Comparison of ENCODE assay signal across 8 mouse cellular contexts in genomic region chr2:31164841-31165455, GRCm38 (mm10). TPM values are rescaled to one million over a fixed set of nuclear protein-coding genes. Genes with fewer than 3 reads are reported as not detected.
DNase-seq lines count a peak whose midpoint lies in the region; ATAC-seq and TF ChIP-seq lines count a peak whose summit lies in the region.

No protein-coding gene starts in this region.

- no peak overlapping the region for H3K4me3 ChIP-seq in limb, embryonic 14.5 days (replicated peaks; ENCODE audit: low read length)
- H3K4me3 ChIP-seq in stomach, postnatal 0 days (ENCODE audit: low read depth, low read length) = no peak overlapping the region

- 44% methylated on average over 5 of the region's 5 CpGs for WGBS in limb, embryonic 14.5 days
- WGBS in stomach, postnatal 0 days = 22% methylated on average over 5 of the region's 5 CpGs

- peaks cover 10% of the 10 kb centered on the region for H3K4me1 ChIP-seq in limb, embryonic 14.5 days (ENCODE audit: control insufficient read depth, insufficient read depth, low read length)
- H3K4me1 ChIP-seq in stomach, postnatal 0 days (replicated peaks; ENCODE audit: control insufficient read depth, insufficient read depth) = peaks cover 14% of the 10 kb centered on the region

- H3K9ac ChIP-seq in limb, embryonic 14.5 days (ENCODE audit: low read depth, low read length, severe bottlenecking) = 0 out of 2 replicates have a peak overlapping the region, but pooled peaks have one; percentile 21
- peak overlapping the region; percentile 28; the same call in 1 of the 2 replicates for H3K9ac ChIP-seq in stomach, postnatal 0 days (ENCODE audit: low read length)

- no peaks in the 10 kb centered on the region for H3K9me3 ChIP-seq in limb, embryonic 14.5 days (ENCODE audit: control insufficient read depth, low read length)
- no peaks in the 10 kb centered on the region for H3K9me3 ChIP-seq in stomach, postnatal 0 days (ENCODE audit: control insufficient read depth, low read length)

- TF ChIP-seq POLR2A in limb, embryonic 14.5 days (IDR thresholded peaks at IDR 0.05; ENCODE audit: borderline replicate concordance, extremely low read depth, insufficient read depth, insufficient read length) = no peak

- TF ChIP-seq EP300 in stomach, postnatal 0 days (optimal IDR thresholded peaks at IDR 0.05) = no peak

- no peak for ATAC-seq in limb, embryonic 14.5 days (ENCODE audit: low FRiP score, low read depth)
- peak; percentile 55; the same call in 1 of the 2 replicates for ATAC-seq in stomach, postnatal 0 days (ENCODE audit: low FRiP score, low TSS enrichment)
- ATAC-seq in megakaryocyte-erythroid progenitor cell, adult 5-6 weeks (replicated peaks; ENCODE audit: low FRiP score, low TSS enrichment, poor library complexity, severe bottlenecking) = no peak

- peak; percentile 51 for DNase-seq in adrenal gland, postnatal 10 days
- no peak for DNase-seq in adrenal gland, postnatal 4 days (ENCODE audit: low spot score in 2 of 2)
- peak; percentile 50 to 55 for DNase-seq in right cerebral cortex, adult 2 months (ENCODE audit: low spot score in 2 of 2)
- no peak for DNase-seq in right cerebral cortex, postnatal 25 days
- peak; percentile 12 for DNase-seq in heart, postnatal 25 days (ENCODE audit: low spot score)
- DNase-seq in limb, embryonic 14.5 days (ENCODE audit: low spot score) = peak; percentile 39
- peak; percentile 27 for DNase-seq in stomach, postnatal 0 days (ENCODE audit: low spot score)

- no peak; the same call in 1 of the 2 replicates for TF ChIP-seq CTCF in stomach, postnatal 0 days (IDR thresholded peaks at IDR 0.05; ENCODE audit: low read depth)

- H3K36me3 ChIP-seq in limb, embryonic 14.5 days (ENCODE audit: control insufficient read depth, insufficient read depth, low read length) = peaks cover 33% of the 10 kb centered on the region
- H3K36me3 ChIP-seq in stomach, postnatal 0 days (ENCODE audit: control insufficient read depth, insufficient read depth, low read length) = peaks cover 10% of the 10 kb centered on the region

- H3K27ac ChIP-seq in limb, embryonic 14.5 days (replicated peaks; ENCODE audit: low read depth, low read length) = peak overlapping the region; percentile 33
- H3K27ac ChIP-seq in stomach, postnatal 0 days (replicated peaks) = peak overlapping the region; percentile 86

- intact Hi-C loops in heart, postnatal 25 days (cut with DNase I) = no loop called here

- H3K4me2 ChIP-seq in limb, embryonic 14.5 days (replicated peaks; ENCODE audit: low read depth, low read length, severe bottlenecking) = no peak overlapping the region
- H3K4me2 ChIP-seq in stomach, postnatal 0 days (replicated peaks; ENCODE audit: low read depth) = no peak overlapping the region

- H3K27me3 ChIP-seq in limb, embryonic 14.5 days (ENCODE audit: control insufficient read depth, insufficient read depth, low read length) = no peaks in the 10 kb centered on the region
- no peaks in the 10 kb centered on the region for H3K27me3 ChIP-seq in stomach, postnatal 0 days (ENCODE audit: control insufficient read depth, insufficient read depth, low read length)

RNA-seq across cellular contexts. Expression of gene Gpr107, which starts 12.8 kb away (rescaled TPM):
- total RNA-seq in adrenal gland, postnatal 10 days (2021) = 10 to 100 TPM; 41.7 to 56.4 TPM
- total RNA-seq in adrenal gland, postnatal 4 days (2021) = 10 to 100 TPM; 62.8 to 68.3 TPM
- total RNA-seq in heart, postnatal 25 days (2021) = 10 to 100 TPM; 33.1 to 35.1 TPM
- polyA plus RNA-seq in limb, embryonic 14.5 days (2012; rRNA removed) = 34.5 and 37.0 TPM in 2 replicates
- polyA plus RNA-seq in limb, embryonic 14.5 days (2014; fragmentation: Nextera tagmentation; extraction: Ambion mirVana) = 25.1 and 28.6 TPM in 2 replicates
- 23.7 and 25.4 TPM in 2 replicates for polyA plus RNA-seq in stomach, postnatal 0 days (2015; fragmentation: Nextera tagmentation; extraction: Ambion mirVana)
- total RNA-seq in megakaryocyte-erythroid progenitor cell, adult 5-6 weeks (2014; fragmentation: Nextera tagmentation) = 19.6 and 30.4 TPM in 2 replicates
- 15.0 and 18.2 TPM in 2 replicates for total RNA-seq in megakaryocyte-erythroid progenitor cell, adult 5-6 weeks (2017)

RNA-seq across cellular contexts. Expression of gene Fnbp1, which starts 23.1 kb away (rescaled TPM):
- total RNA-seq in adrenal gland, postnatal 10 days (2021) = 10 to 100 TPM; 48.1 to 58.5 TPM
- total RNA-seq in adrenal gland, postnatal 4 days (2021) = 10 to 100 TPM; 69.0 to 82.4 TPM
- total RNA-seq in heart, postnatal 25 days (2021) = 10 to 100 TPM; 50.0 to 53.4 TPM
- polyA plus RNA-seq in limb, embryonic 14.5 days (2012; rRNA removed) = 40.8 and 41.5 TPM in 2 replicates
- 25.6 and 26.6 TPM in 2 replicates for polyA plus RNA-seq in limb, embryonic 14.5 days (2014; fragmentation: Nextera tagmentation; extraction: Ambion mirVana)
- polyA plus RNA-seq in stomach, postnatal 0 days (2015; fragmentation: Nextera tagmentation; extraction: Ambion mirVana) = 15.7 and 16.3 TPM in 2 replicates
- total RNA-seq in megakaryocyte-erythroid progenitor cell, adult 5-6 weeks (2014; fragmentation: Nextera tagmentation) = 30.7 and 46.4 TPM in 2 replicates
- total RNA-seq in megakaryocyte-erythroid progenitor cell, adult 5-6 weeks (2017) = 16.0 and 36.4 TPM in 2 replicates

Comparison
In these comparisons a context has a peak if more than half of its experiments do, and no peak if none do; other contexts are left out.
1. DNase-seq: peak in adrenal gland, postnatal 10 days (single experiment), right cerebral cortex, adult 2 months (2 of 2), heart, postnatal 25 days (single experiment), limb, embryonic 14.5 days (single experiment) and stomach, postnatal 0 days (single experiment); none in adrenal gland, postnatal 4 days (0 of 2) and right cerebral cortex, postnatal 25 days (single experiment).